Mouse (Mus musculus) MEL (cell line): ENCODE data around the gene Isca1.

Source experiments
- CTCF ChIP-seq, 3 experiments: IDR thresholded peaks in 2 of 3; conservative IDR thresholded peaks in 1 of 3; 2 replicates each; pipeline ENCODE4 v1.5.1; 2011 to 2012; ENCODE audit warnings: low read length in 3 of 3, low read depth in 2 of 3, mild to moderate bottlenecking in 2 of 3, improper control_type of control experiment in 1 of 3, inconsistent platforms in 1 of 3, mixed read lengths in 1 of 3, moderate library complexity in 1 of 3; ENCODE audit not compliant: control insufficient read depth in 1 of 3, insufficient read depth in 1 of 3, poor library complexity in 1 of 3, severe bottlenecking in 1 of 3
- E2F4 ChIP-seq: IDR thresholded peaks from 2 replicates; pipeline ENCODE4 v1.6.1; 2011; ENCODE audit warnings: low read depth, low read length, improper control_type of control experiment, borderline replicate concordance
- EP300 ChIP-seq, 2 experiments: IDR thresholded peaks; 2 replicates each; pipeline ENCODE4 v1.6.1; 2011; ENCODE audit warnings: improper control_type of control experiment in 2 of 2, low read length in 2 of 2, low read depth in 1 of 2, mild to moderate bottlenecking in 1 of 2
- ETS1 ChIP-seq: IDR thresholded peaks from 2 replicates; pipeline ENCODE4 v1.6.1; 2012; ENCODE audit warnings: low read depth, mild to moderate bottlenecking, inconsistent platforms, low read length, improper control_type of control experiment, moderate library complexity
- GABPA ChIP-seq: IDR thresholded peaks from 2 replicates; pipeline ENCODE4 v1.6.1; 2012; ENCODE audit warnings: low read depth, mild to moderate bottlenecking, inconsistent platforms, low read length, improper control_type of control experiment, moderate library complexity
- GATA1 ChIP-seq: IDR thresholded peaks from 2 replicates; pipeline ENCODE4 v1.6.1; 2011; ENCODE audit warnings: low read depth, low read length, improper control_type of control experiment
- HCFC1 ChIP-seq: IDR thresholded peaks from 2 replicates; pipeline ENCODE4 v1.6.1; 2012; ENCODE audit warnings: low read depth, mild to moderate bottlenecking, inconsistent platforms, low read length, improper control_type of control experiment, moderate library complexity
- JUND ChIP-seq: IDR thresholded peaks from 2 replicates; pipeline ENCODE4 v1.6.1; 2011; ENCODE audit warnings: low read depth, mild to moderate bottlenecking, improper control_type of control experiment, low read length
- MAFK ChIP-seq: IDR thresholded peaks from 2 replicates; pipeline ENCODE4 v1.6.1; 2011; ENCODE audit warnings: low read depth, mild to moderate bottlenecking, low read length, improper control_type of control experiment, borderline replicate concordance
- RAD21 ChIP-seq: IDR thresholded peaks from 2 replicates; pipeline ENCODE4 v1.6.1; 2011; ENCODE audit warnings: mild to moderate bottlenecking, low read depth, low read length, improper control_type of control experiment
- SMC3 ChIP-seq: IDR thresholded peaks from 2 replicates; pipeline ENCODE4 v1.6.1; 2011; ENCODE audit warnings: low read depth, low read length, improper control_type of control experiment
- USF2 ChIP-seq, 2 experiments: IDR thresholded peaks; 2 replicates each; pipeline ENCODE4 v1.6.1; 2011 to 2012; ENCODE audit warnings: improper control_type of control experiment in 2 of 2, low read length in 2 of 2, borderline replicate concordance in 1 of 2, inconsistent platforms in 1 of 2, low read depth in 1 of 2, mild to moderate bottlenecking in 1 of 2; ENCODE audit not compliant: insufficient read depth in 1 of 2
- ZNF384 ChIP-seq: IDR thresholded peaks from 2 replicates; pipeline ENCODE4 v1.6.1; 2012; ENCODE audit warnings: low read depth, mild to moderate bottlenecking, inconsistent platforms, low read length, improper control_type of control experiment

- TF ChIP-seq CTCF (IDR thresholded peaks at IDR 0.05 in 2 of 3, conservative IDR thresholded peaks at IDR 0.05 in 1 of 3; ENCODE audit: control insufficient read depth in 1 of 3, insufficient read depth in 1 of 3, low read depth in 2 of 3, low read length in 3 of 3, poor library complexity in 1 of 3, severe bottlenecking in 1 of 3): no peak
- no peak for TF ChIP-seq RAD21
- TF ChIP-seq ZNF384: no peak
- TF ChIP-seq GABPA: no peak
- TF ChIP-seq EP300 (IDR thresholded peaks at IDR 0.05; ENCODE audit: low read depth in 1 of 2, low read length in 2 of 2): peak; percentile 57 to 80; a peak in 3 of 4 replicates
- no peak for TF ChIP-seq E2F4
- TF ChIP-seq USF2 (IDR thresholded peaks at IDR 0.05; ENCODE audit: borderline replicate concordance in 1 of 2, insufficient read depth in 1 of 2, low read depth in 1 of 2, low read length in 2 of 2): no peak
- TF ChIP-seq JUND: no peak
- peak; percentile 52 for TF ChIP-seq GATA1
- no peak for TF ChIP-seq SMC3
- TF ChIP-seq HCFC1: no peak
- TF ChIP-seq ETS1: peak; percentile 61
- TF ChIP-seq MAFK: no peak
These were observed 26.3 kb upstream of the Isca1 start for GRCm38 (mm10) chr13:59795807-59796465.
